Mouse (Mus musculus) brain, embryonic 14.5 days (tissue): ENCODE results near the gene Cenpm. TPM values are rescaled to one million over a fixed set of nuclear protein-coding genes. Genes with fewer than 3 reads are reported as not detected.
A peak's percentile ranks its signal among the peaks of the same experiment; 100 is the strongest.

Experiments
- DNase-seq: peaks from one replicate; pipeline ENCODE4 v3.0.0-alpha.2; 2011; ENCODE audit warnings: low read depth
- CTCF ChIP-seq: fragments of 200-500 bp; IDR thresholded peaks from 2 replicates; pipeline ENCODE4 v1.5.1; 2012; ENCODE audit warnings: inconsistent platforms, mild to moderate bottlenecking, moderate library complexity, borderline replicate concordance; ENCODE audit not compliant: insufficient read depth, insufficient read length; ENCODE audit errors: extremely low read depth
- POLR2A ChIP-seq: fragments of 200-500 bp; IDR thresholded peaks from 2 replicates; pipeline ENCODE4 v1.6.1; 2012; ENCODE audit warnings: mild to moderate bottlenecking, inconsistent platforms, borderline replicate concordance; ENCODE audit not compliant: poor library complexity, insufficient read depth, insufficient read length, severe bottlenecking; ENCODE audit errors: extremely low read depth
- polyA plus RNA-seq: library from polyadenylated mRNA; depleted of rRNA; stranded (reverse); fragments of >200 nt; gene quantifications from 2 replicates; pipeline ENCODE4 v1.2.3, GENCODE M21; 2012

The Cenpm gene
- polyA plus RNA-seq, 1 experiment: 16.5 TPM

- no peak for DNase-seq
These were observed 35.1 kb downstream of the Cenpm start for GRCm38 (mm10) chr15:82209295-82210050.

DNA sequence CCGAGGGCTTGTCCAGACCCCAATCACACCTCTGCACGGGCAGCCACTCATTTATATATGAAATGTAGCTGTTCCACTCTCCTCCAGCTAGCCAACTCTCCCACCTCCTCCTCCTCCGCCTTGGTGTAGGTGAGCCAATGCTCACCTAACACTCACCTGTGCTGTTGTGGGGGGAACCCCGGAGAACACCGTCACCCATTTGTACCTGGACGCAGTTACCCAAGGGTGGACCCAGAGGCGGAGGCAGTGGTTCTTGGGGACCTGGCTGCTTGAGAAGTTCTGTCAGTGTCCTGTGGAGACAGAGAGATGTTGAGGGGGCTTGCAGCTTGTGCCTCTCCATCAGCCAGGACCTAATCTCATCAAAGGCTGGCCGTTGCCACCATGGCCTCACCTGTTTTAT, 36.2 kb downstream of the Cenpm start:
- no peak for DNase-seq
- TF ChIP-seq CTCF: no peak
- no peak for TF ChIP-seq POLR2A

More at GRCm38 (mm10) chr15:82209295-82210050, 35.1 kb downstream of the Cenpm start:
- TF ChIP-seq CTCF: no peak
- no peak for TF ChIP-seq POLR2A

DNA sequence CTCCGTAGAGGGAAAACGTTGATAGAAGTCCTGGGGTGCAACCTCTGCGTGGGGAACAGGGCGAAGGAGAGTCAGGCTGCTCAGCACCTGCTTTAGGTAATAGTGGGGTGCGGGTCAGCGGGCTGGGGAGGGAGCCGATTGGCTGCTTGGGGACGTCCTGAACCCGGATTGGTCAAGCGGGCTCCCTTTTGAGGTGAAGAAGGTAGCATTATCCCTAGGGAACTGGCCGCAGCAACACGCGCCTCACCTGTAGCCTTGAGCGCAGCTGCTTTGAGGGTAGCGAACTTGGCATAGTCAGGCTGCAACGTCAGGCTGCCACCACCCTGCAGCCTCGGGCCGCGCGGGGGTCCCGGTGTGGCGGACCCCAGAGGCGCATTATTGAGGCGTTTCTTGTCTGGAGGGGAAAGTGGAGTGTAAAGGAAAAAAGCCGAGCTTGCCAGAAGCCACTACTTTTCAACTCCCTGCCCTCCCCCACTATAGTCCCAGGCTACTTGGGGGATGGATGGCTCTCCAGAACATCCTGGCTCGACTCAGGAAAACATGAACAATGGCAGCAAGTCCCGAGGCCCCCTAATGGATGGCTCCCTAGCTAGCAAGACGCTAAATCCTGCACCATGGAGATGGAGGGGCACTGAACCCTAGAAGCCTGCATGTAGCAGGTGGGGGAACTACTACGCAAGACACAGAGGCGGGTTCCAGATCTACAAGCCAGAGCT, 36.9 kb downstream of the Cenpm start:
- no peak for DNase-seq
- TF ChIP-seq POLR2A (no peak), CTCF (no peak)

GRCm38 (mm10) chr15:82207105-82207459, 37.5 kb downstream of the Cenpm start:
- no peak for TF ChIP-seq CTCF
- no peak for TF ChIP-seq POLR2A
- no peak for DNase-seq

GRCm38 (mm10) chr15:82206365-82207104, 38.0 kb downstream of the Cenpm start:
- peak; percentile 87 for DNase-seq
- TF ChIP-seq CTCF (no peak), POLR2A (no peak)

DNA sequence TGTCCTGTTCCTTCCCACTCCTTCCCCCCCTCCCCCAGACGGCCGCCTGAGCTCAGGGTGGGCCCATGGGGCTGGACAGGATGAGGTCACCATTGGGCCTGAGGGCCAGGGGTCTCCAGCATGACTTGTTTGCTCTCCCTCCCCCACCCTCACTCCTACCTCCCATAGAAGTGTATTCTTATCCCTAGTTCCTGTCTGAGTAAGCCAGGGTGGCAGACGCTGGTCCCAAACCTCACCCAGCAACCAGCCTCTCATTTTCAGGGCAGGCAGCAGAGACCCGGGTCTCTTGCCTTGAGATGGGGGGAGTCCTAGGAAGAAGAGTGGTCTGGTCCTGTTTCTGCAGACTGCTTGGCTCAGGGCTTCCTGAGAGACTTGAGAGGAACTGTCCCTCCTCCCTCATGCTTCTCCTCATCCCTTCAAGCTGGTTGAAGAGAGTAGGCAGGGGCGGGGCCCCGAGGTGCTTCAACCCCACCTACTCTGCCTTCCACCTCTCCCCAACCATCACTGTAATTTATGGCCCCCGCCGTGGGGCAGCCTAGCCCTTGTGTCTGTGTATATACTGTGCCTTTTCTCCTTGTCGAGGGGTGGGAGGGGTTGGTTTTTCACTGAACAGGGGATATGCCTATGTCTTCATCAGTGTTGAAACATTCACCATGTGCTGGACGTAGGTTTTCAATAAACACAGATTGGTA, 39.7 kb downstream of the Cenpm start:
- TF ChIP-seq CTCF (no peak), POLR2A (no peak)

GRCm38 (mm10) chr15:82203611-82204351, 40.8 kb downstream of the Cenpm start:
- DNase-seq: no peak
- no peak for TF ChIP-seq POLR2A
- TF ChIP-seq CTCF: no peak

More for the DNA sequence above, 39.7 kb downstream of the Cenpm start:
- DNase-seq: no peak

- TF ChIP-seq CTCF (no peak), POLR2A (no peak)
- no peak for DNase-seq
These were observed 41.5 kb downstream of the Cenpm start for GRCm38 (mm10) chr15:82203090-82203489.

DNA sequence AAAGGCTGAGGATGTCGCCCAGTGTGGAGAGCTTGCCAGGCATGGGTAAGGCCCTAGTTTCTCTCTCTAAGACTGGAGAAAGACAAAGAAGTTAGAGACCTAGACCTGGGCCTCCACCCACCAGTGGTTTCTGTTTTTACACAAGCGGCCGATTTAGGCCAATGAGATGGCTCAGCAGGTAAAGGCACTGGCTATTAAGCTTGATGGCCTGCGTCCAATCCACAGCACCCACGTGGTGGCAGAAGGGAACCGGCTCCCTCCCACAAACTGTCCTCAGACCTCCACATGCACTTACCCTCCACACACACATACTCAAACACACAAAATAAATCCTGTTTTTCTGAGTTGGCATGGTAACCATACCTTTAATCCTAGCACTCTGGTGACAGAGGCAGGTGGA, 42.5 kb downstream of the Cenpm start:
- DNase-seq: no peak
- TF ChIP-seq POLR2A (no peak), CTCF (no peak)

- no peak for DNase-seq
- no peak for TF ChIP-seq POLR2A
These were observed 45.0 kb downstream of the Cenpm start for GRCm38 (mm10) chr15:82199546-82199945.

- TF ChIP-seq CTCF (no peak), POLR2A (no peak)
- no peak for DNase-seq
These were observed 46.2 kb downstream of the Cenpm start for GRCm38 (mm10) chr15:82198342-82198741.

DNA sequence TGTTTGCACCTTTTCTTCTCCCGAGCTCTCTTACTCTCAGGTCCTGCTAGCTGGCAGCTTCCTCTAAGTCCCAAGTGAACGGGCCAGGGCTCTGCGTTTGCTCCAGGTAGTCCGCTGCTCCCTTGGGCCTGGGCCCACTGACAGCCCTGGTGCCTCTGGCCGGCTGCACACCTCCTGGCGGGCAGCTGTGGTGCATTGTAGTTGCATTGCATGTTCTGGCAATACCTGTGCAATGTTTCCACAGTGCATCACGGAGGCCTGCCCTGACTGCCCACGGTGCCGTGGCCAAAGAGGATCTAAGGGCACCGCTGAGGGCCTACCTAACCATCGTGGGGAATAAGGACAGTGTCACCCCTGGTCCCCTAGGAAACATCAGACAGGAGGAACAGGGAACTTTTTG, 46.6 kb downstream of the Cenpm start:
- DNase-seq: no peak
- no peak for TF ChIP-seq CTCF
- no peak for TF ChIP-seq POLR2A

- TF ChIP-seq POLR2A (no peak), CTCF (no peak)
- no peak for DNase-seq
These were observed 47.2 kb downstream of the Cenpm start for GRCm38 (mm10) chr15:82197246-82197750.

- no peak for DNase-seq
- no peak for TF ChIP-seq CTCF
- TF ChIP-seq POLR2A: no peak
These were observed 48.2 kb downstream of the Cenpm start for GRCm38 (mm10) chr15:82196300-82196699.
